8 mouse cellular contexts compared by ENCODE assay signal in the genomic region with DNA sequence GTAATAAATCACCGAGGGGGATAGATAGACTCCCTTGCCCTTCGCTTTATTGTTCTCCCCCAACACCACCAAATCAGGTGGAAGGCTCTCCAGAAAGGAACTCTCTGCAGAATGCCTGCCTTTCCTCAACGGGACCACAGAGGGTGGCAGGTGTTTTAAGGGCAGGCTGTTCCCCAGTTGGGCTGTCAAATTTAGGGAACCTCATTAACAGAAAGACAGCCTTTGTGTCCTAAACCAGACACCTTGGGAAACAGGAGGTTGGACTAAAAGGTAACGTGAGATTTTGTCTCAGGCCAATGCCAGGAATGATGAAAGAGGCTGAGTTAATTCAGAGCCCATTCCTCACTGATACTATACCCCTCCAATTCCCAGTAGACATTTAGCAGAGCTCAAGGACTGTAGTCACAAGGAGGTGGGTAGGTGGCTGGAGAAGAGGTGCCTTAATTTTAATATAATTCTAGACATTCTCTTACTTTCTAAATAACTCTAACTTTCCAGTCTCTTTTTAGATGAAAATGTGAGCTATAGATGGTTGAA. TPM values are rescaled to one million over a fixed set of nuclear protein-coding genes. Genes with fewer than 3 reads are reported as not detected.
DNase-seq lines count a peak whose midpoint lies in the region; ATAC-seq and TF ChIP-seq lines count a peak whose summit lies in the region.

No protein-coding gene starts in this region.

- H3K27ac ChIP-seq in kidney, adult 2 months (ENCODE audit: insufficient read depth, low read depth, low read length): no peak overlapping the region
- peak overlapping the region; percentile 95 for H3K27ac ChIP-seq in embryonic facial prominence, embryonic 12.5 days
- peak overlapping the region; percentile 92 for H3K27ac ChIP-seq in intestine, embryonic 14.5 days (ENCODE audit: low read depth)

- no peak for ATAC-seq in embryonic facial prominence, embryonic 12.5 days (ENCODE audit: insufficient number of reproducible peaks, insufficient read depth, low FRiP score, low TSS enrichment)
- no peak for ATAC-seq in intestine, embryonic 14.5 days (replicated peaks; ENCODE audit: low FRiP score, low TSS enrichment, low read depth)

- peak overlapping the region; percentile 56 for H3K4me2 ChIP-seq in embryonic facial prominence, embryonic 12.5 days (replicated peaks)
- peak overlapping the region; percentile 65 for H3K4me2 ChIP-seq in intestine, embryonic 14.5 days (ENCODE audit: low read length)

- H3K36me3 ChIP-seq in kidney, adult 2 months (ENCODE audit: control insufficient read depth, insufficient read depth, low read length): no peaks in the 10 kb centered on the region
- H3K36me3 ChIP-seq in embryonic facial prominence, embryonic 12.5 days: no peaks in the 10 kb centered on the region
- H3K36me3 ChIP-seq in intestine, embryonic 14.5 days (ENCODE audit: control insufficient read depth, insufficient read depth, low read length): no peaks in the 10 kb centered on the region

- H3K4me1 ChIP-seq in kidney, adult 2 months (ENCODE audit: control insufficient read depth, insufficient read depth, low read length): no peaks in the 10 kb centered on the region; the same call in 1 of the 2 replicates
- H3K4me1 ChIP-seq in embryonic facial prominence, embryonic 12.5 days: peaks cover 38% of the 10 kb centered on the region
- H3K4me1 ChIP-seq in intestine, embryonic 14.5 days (replicated peaks; ENCODE audit: control insufficient read depth, insufficient read depth, low read length): peaks cover 29% of the 10 kb centered on the region

- no peaks in the 10 kb centered on the region for H3K27me3 ChIP-seq in kidney, adult 2 months (replicated peaks; ENCODE audit: control insufficient read depth, insufficient read depth, low read length)
- no peaks in the 10 kb centered on the region for H3K27me3 ChIP-seq in embryonic facial prominence, embryonic 12.5 days
- no peaks in the 10 kb centered on the region for H3K27me3 ChIP-seq in intestine, embryonic 14.5 days (replicated peaks; ENCODE audit: control insufficient read depth, insufficient read depth, low read length)

- no peak overlapping the region for H3K4me3 ChIP-seq in kidney, adult 2 months (ENCODE audit: insufficient read depth, low read depth, low read length)
- peak overlapping the region; percentile 92 for H3K4me3 ChIP-seq in embryonic facial prominence, embryonic 12.5 days
- H3K4me3 ChIP-seq in intestine, embryonic 14.5 days (ENCODE audit: low read depth, low read length): peak overlapping the region; percentile 89

- 14% methylated on average over 4 of the region's 4 CpGs for WGBS in kidney, adult 2 months
- WGBS in embryonic facial prominence, embryonic 12.5 days: under 1% methylated on average over 4 of the region's 4 CpGs
- 5% methylated on average over 4 of the region's 4 CpGs for WGBS in intestine, embryonic 14.5 days

- peak; percentile 5 for DNase-seq in kidney, adult 9 months
- no peak for DNase-seq in kidney, adult 2 months
- no peak for DNase-seq in intestine, embryonic 14.5 days (ENCODE audit: low spot score)
- DNase-seq in neural tube, embryonic 10.5 days (ENCODE audit: extremely low spot score, low spot score): peak; percentile 38
- DNase-seq in thymus, adult 18-20 months: no peak
- no peak for DNase-seq in c-Kit-positive CD71-positive TER-119-positive erythroid progenitor cells, embryonic 14.5 days (ENCODE audit: low spot score)
- DNase-seq in layer of hippocampus, adult 9-11 months: no peak

- peak overlapping the region; percentile 94 for H3K9ac ChIP-seq in embryonic facial prominence, embryonic 12.5 days
- peak overlapping the region; percentile 87 for H3K9ac ChIP-seq in intestine, embryonic 14.5 days (ENCODE audit: low read length)

- H3K9me3 ChIP-seq in embryonic facial prominence, embryonic 12.5 days: no peaks in the 10 kb centered on the region
- H3K9me3 ChIP-seq in intestine, embryonic 14.5 days (ENCODE audit: control insufficient read depth, low read length): no peaks in the 10 kb centered on the region

- no peak for TF ChIP-seq POLR2A in kidney, adult 2 months (IDR thresholded peaks at IDR 0.05; ENCODE audit: low read depth, low read length)

- TF ChIP-seq CTCF in kidney, adult 2 months (conservative IDR thresholded peaks at IDR 0.05; ENCODE audit: insufficient read depth, insufficient read length, low read depth, low read length): no peak

RNA-seq across cellular contexts. Expression of a gene that starts 1.5 kb away (rescaled TPM):
- 3.7 and 4.0 TPM in 2 replicates for polyA plus RNA-seq in kidney, adult 2 months (2012; rRNA removed)
- 18.3 and 20.8 TPM in 2 replicates for polyA plus RNA-seq in embryonic facial prominence, embryonic 12.5 days (2016; fragmentation: Nextera tagmentation; extraction: Ambion mirVana)
- polyA plus RNA-seq in intestine, embryonic 14.5 days (2014; fragmentation: Nextera tagmentation; extraction: Ambion mirVana): 9.3 and 11.5 TPM in 2 replicates

Comparison
In these comparisons a context has a peak if more than half of its experiments do, and no peak if none do; other contexts are left out.
1. DNase-seq: peak in kidney, adult 9 months (single experiment) and neural tube, embryonic 10.5 days (single experiment); none in kidney, adult 2 months (single experiment), intestine, embryonic 14.5 days (single experiment), thymus, adult 18-20 months (0 of 2), c-Kit-positive CD71-positive TER-119-positive erythroid progenitor cells, embryonic 14.5 days (single experiment) and layer of hippocampus, adult 9-11 months (single experiment).